Mouse (Mus musculus): ENCODE results near the gene Plxna4. TPM values are rescaled to one million over a fixed set of nuclear protein-coding genes. Genes with fewer than 3 reads are reported as not detected.

Plxna4 gene
- polyA plus RNA-seq, 1 experiment = 0.05 TPM

- no peak overlapping the region for H3K27ac ChIP-seq (ENCODE audit: insufficient read depth, low read depth, low read length)
- no peak overlapping the region for H3K4me3 ChIP-seq (ENCODE audit: insufficient read depth, low read length)
- no peaks in the 10 kb centered on the region for H3K4me1 ChIP-seq (ENCODE audit: control insufficient read depth, insufficient read depth, low read length)
- TF ChIP-seq POLR2A (IDR thresholded peaks at IDR 0.05; ENCODE audit: borderline replicate concordance, low read depth, low read length) (no peak), CTCF (IDR thresholded peaks at IDR 0.05; ENCODE audit: low read depth, low read length) (no peak)
These were observed 261.6 kb downstream of the Plxna4 start for GRCm38 (mm10) chr6:32326406-32326805.

GRCm38 (mm10) chr6:32325851-32326250, 262.1 kb downstream of the Plxna4 start:
- H3K4me3 ChIP-seq (ENCODE audit: insufficient read depth, low read length) = no peak overlapping the region
- no peak for TF ChIP-seq POLR2A (IDR thresholded peaks at IDR 0.05; ENCODE audit: borderline replicate concordance, low read depth, low read length)
- no peak for TF ChIP-seq CTCF (IDR thresholded peaks at IDR 0.05; ENCODE audit: low read depth, low read length)
- H3K4me1 ChIP-seq (ENCODE audit: control insufficient read depth, insufficient read depth, low read length) = no peaks in the 10 kb centered on the region
- H3K27ac ChIP-seq (ENCODE audit: insufficient read depth, low read depth, low read length) = no peak overlapping the region

GRCm38 (mm10) chr6:32321187-32321586, 266.8 kb downstream of the Plxna4 start:
- no peaks in the 10 kb centered on the region for H3K4me1 ChIP-seq (ENCODE audit: control insufficient read depth, insufficient read depth, low read length)
- TF ChIP-seq CTCF (IDR thresholded peaks at IDR 0.05; ENCODE audit: low read depth, low read length) = no peak
- H3K4me3 ChIP-seq (ENCODE audit: insufficient read depth, low read length) = no peak overlapping the region
- no peak overlapping the region for H3K27ac ChIP-seq (ENCODE audit: insufficient read depth, low read depth, low read length)

- Histone ChIP-seq H3K4me1 (ENCODE audit: control insufficient read depth, insufficient read depth, low read length) (no peaks in the 10 kb centered on the region), H3K4me3 (ENCODE audit: insufficient read depth, low read length) (no peak overlapping the region), H3K27ac (ENCODE audit: insufficient read depth, low read depth, low read length) (no peak overlapping the region)
- TF ChIP-seq POLR2A (IDR thresholded peaks at IDR 0.05; ENCODE audit: borderline replicate concordance, low read depth, low read length) = no peak
- no peak for TF ChIP-seq CTCF (IDR thresholded peaks at IDR 0.05; ENCODE audit: low read depth, low read length)
These were observed 267.7 kb downstream of the Plxna4 start for GRCm38 (mm10) chr6:32320254-32320653.

GRCm38 (mm10) chr6:32317470-32317869, 270.5 kb downstream of the Plxna4 start:
- no peak overlapping the region for H3K27ac ChIP-seq (ENCODE audit: insufficient read depth, low read depth, low read length)
- no peak for TF ChIP-seq CTCF (IDR thresholded peaks at IDR 0.05; ENCODE audit: low read depth, low read length)
- no peak for TF ChIP-seq POLR2A (IDR thresholded peaks at IDR 0.05; ENCODE audit: borderline replicate concordance, low read depth, low read length)
- H3K4me3 ChIP-seq (ENCODE audit: insufficient read depth, low read length) = no peak overlapping the region
- no peaks in the 10 kb centered on the region for H3K4me1 ChIP-seq (ENCODE audit: control insufficient read depth, insufficient read depth, low read length)

GRCm38 (mm10) chr6:32315011-32315450, 273.0 kb downstream of the Plxna4 start:
- H3K4me1 ChIP-seq (ENCODE audit: control insufficient read depth, insufficient read depth, low read length) = no peaks in the 10 kb centered on the region
- H3K4me3 ChIP-seq (ENCODE audit: insufficient read depth, low read length) = no peak overlapping the region
- H3K27ac ChIP-seq (ENCODE audit: insufficient read depth, low read depth, low read length) = no peak overlapping the region
- TF ChIP-seq CTCF (IDR thresholded peaks at IDR 0.05; ENCODE audit: low read depth, low read length) (no peak), POLR2A (IDR thresholded peaks at IDR 0.05; ENCODE audit: borderline replicate concordance, low read depth, low read length) (no peak)

GRCm38 (mm10) chr6:32309147-32309546, 278.8 kb downstream of the Plxna4 start:
- Histone ChIP-seq H3K27ac (ENCODE audit: insufficient read depth, low read depth, low read length) (no peak overlapping the region), H3K4me1 (ENCODE audit: control insufficient read depth, insufficient read depth, low read length) (no peaks in the 10 kb centered on the region), H3K4me3 (ENCODE audit: insufficient read depth, low read length) (no peak overlapping the region)
- TF ChIP-seq CTCF (IDR thresholded peaks at IDR 0.05; ENCODE audit: low read depth, low read length) (no peak), POLR2A (IDR thresholded peaks at IDR 0.05; ENCODE audit: borderline replicate concordance, low read depth, low read length) (no peak)

- TF ChIP-seq CTCF (IDR thresholded peaks at IDR 0.05; ENCODE audit: low read depth, low read length) (no peak), POLR2A (IDR thresholded peaks at IDR 0.05; ENCODE audit: borderline replicate concordance, low read depth, low read length) (no peak)
- H3K4me1 ChIP-seq (ENCODE audit: control insufficient read depth, insufficient read depth, low read length) = no peaks in the 10 kb centered on the region
- H3K27ac ChIP-seq (ENCODE audit: insufficient read depth, low read depth, low read length) = no peak overlapping the region
- no peak overlapping the region for H3K4me3 ChIP-seq (ENCODE audit: insufficient read depth, low read length)
These were observed 287.4 kb downstream of the Plxna4 start for GRCm38 (mm10) chr6:32300611-32301010.

GRCm38 (mm10) chr6:32281457-32281856, 306.5 kb downstream of the Plxna4 start:
- H3K4me1 ChIP-seq (ENCODE audit: control insufficient read depth, insufficient read depth, low read length) = no peaks in the 10 kb centered on the region
- H3K4me3 ChIP-seq (ENCODE audit: insufficient read depth, low read length) = no peak overlapping the region
- TF ChIP-seq POLR2A (IDR thresholded peaks at IDR 0.05; ENCODE audit: borderline replicate concordance, low read depth, low read length) (no peak), CTCF (IDR thresholded peaks at IDR 0.05; ENCODE audit: low read depth, low read length) (no peak)
- H3K27ac ChIP-seq (ENCODE audit: insufficient read depth, low read depth, low read length) = no peak overlapping the region

GRCm38 (mm10) chr6:32280728-32281127, 307.3 kb downstream of the Plxna4 start:
- Histone ChIP-seq H3K4me1 (ENCODE audit: control insufficient read depth, insufficient read depth, low read length) (no peaks in the 10 kb centered on the region), H3K4me3 (ENCODE audit: insufficient read depth, low read length) (no peak overlapping the region), H3K27ac (ENCODE audit: insufficient read depth, low read depth, low read length) (no peak overlapping the region)
- TF ChIP-seq POLR2A (IDR thresholded peaks at IDR 0.05; ENCODE audit: borderline replicate concordance, low read depth, low read length) = no peak
- no peak for TF ChIP-seq CTCF (IDR thresholded peaks at IDR 0.05; ENCODE audit: low read depth, low read length)

- Histone ChIP-seq H3K27ac (ENCODE audit: insufficient read depth, low read depth, low read length) (no peak overlapping the region), H3K4me3 (ENCODE audit: insufficient read depth, low read length) (no peak overlapping the region), H3K4me1 (ENCODE audit: control insufficient read depth, insufficient read depth, low read length) (no peaks in the 10 kb centered on the region)
- TF ChIP-seq CTCF (IDR thresholded peaks at IDR 0.05; ENCODE audit: low read depth, low read length) (no peak), POLR2A (IDR thresholded peaks at IDR 0.05; ENCODE audit: borderline replicate concordance, low read depth, low read length) (no peak)
These were observed 316.5 kb downstream of the Plxna4 start for GRCm38 (mm10) chr6:32271463-32271862.
